8 mouse cellular contexts compared by ENCODE assay signal in genomic region chr17:27511865-27512618, GRCm38 (mm10). TPM values are rescaled to one million over a fixed set of nuclear protein-coding genes. Genes with fewer than 3 reads are reported as not detected.
A peak's percentile ranks its signal among the peaks of the same experiment; 100 is the strongest.
DNase-seq lines count a peak whose midpoint lies in the region; ATAC-seq and TF ChIP-seq lines count a peak whose summit lies in the region.

No protein-coding gene starts in this region.

- TF ChIP-seq CTCF in brain, embryonic 14.5 days (IDR thresholded peaks at IDR 0.05; ENCODE audit: borderline replicate concordance, extremely low read depth, insufficient read depth, insufficient read length): no peak

- no peaks in the 10 kb centered on the region for H3K36me3 ChIP-seq in kidney, embryonic 14.5 days (ENCODE audit: control insufficient read depth, insufficient read depth, low read length)
- no peaks in the 10 kb centered on the region for H3K36me3 ChIP-seq in embryonic facial prominence, embryonic 14.5 days (ENCODE audit: control insufficient read depth, insufficient read depth, low read length)
- H3K36me3 ChIP-seq in limb, embryonic 13.5 days: no peaks in the 10 kb centered on the region

- 2% methylated on average over 62 of the region's 64 CpGs for WGBS in kidney, embryonic 14.5 days
- WGBS in embryonic facial prominence, embryonic 14.5 days: 1% methylated on average over 16 of the region's 64 CpGs
- WGBS in limb, embryonic 13.5 days: under 1% methylated on average over 52 of the region's 64 CpGs

- H3K9ac ChIP-seq in kidney, embryonic 14.5 days (ENCODE audit: low read depth, low read length): peak overlapping the region; percentile 58; the same call in 1 of the 2 replicates
- peak overlapping the region; percentile 63 for H3K9ac ChIP-seq in embryonic facial prominence, embryonic 14.5 days (ENCODE audit: low read depth, low read length)
- H3K9ac ChIP-seq in limb, embryonic 13.5 days: peak overlapping the region; percentile 63

- H3K4me3 ChIP-seq in kidney, embryonic 14.5 days (ENCODE audit: low read length): peak overlapping the region; percentile 45
- peak overlapping the region; percentile 59 for H3K4me3 ChIP-seq in embryonic facial prominence, embryonic 14.5 days (ENCODE audit: low read depth, low read length)
- peak overlapping the region; percentile 63 for H3K4me3 ChIP-seq in limb, embryonic 13.5 days

- intact Hi-C loops in gastrocnemius, postnatal 36 days (cut with DNase I): loop anchor here (10.0 kb wide), 2 partner anchors 387 to 477 kb away; no protein-coding TSS in a partner anchor

- peak overlapping the region; percentile 100 for H3K4me2 ChIP-seq in kidney, embryonic 14.5 days (replicated peaks; ENCODE audit: low read depth, low read length)
- H3K4me2 ChIP-seq in embryonic facial prominence, embryonic 14.5 days (ENCODE audit: low read depth, low read length): peak overlapping the region; percentile 100
- H3K4me2 ChIP-seq in limb, embryonic 13.5 days (replicated peaks): peak overlapping the region; percentile 99

- no peak overlapping the region for H3K27ac ChIP-seq in kidney, embryonic 14.5 days (ENCODE audit: low read depth, low read length)
- H3K27ac ChIP-seq in embryonic facial prominence, embryonic 14.5 days (replicated peaks; ENCODE audit: low read depth, low read length): no peak overlapping the region
- H3K27ac ChIP-seq in limb, embryonic 13.5 days: no peak overlapping the region

- H3K4me1 ChIP-seq in kidney, embryonic 14.5 days (ENCODE audit: control insufficient read depth, insufficient read depth, low read length): peaks cover 11% of the 10 kb centered on the region
- H3K4me1 ChIP-seq in embryonic facial prominence, embryonic 14.5 days (ENCODE audit: control insufficient read depth, insufficient read depth, low read length): 0 out of 2 replicates have a peak, but pooled peaks cover 8% of the 10 kb centered on the region
- peaks cover 20% of the 10 kb centered on the region for H3K4me1 ChIP-seq in limb, embryonic 13.5 days

- DNase-seq in kidney, postnatal 25 days: no peak
- DNase-seq in brain, embryonic 14.5 days (ENCODE audit: low read depth): peak; percentile 40
- DNase-seq in embryonic facial prominence, embryonic 14.5 days (ENCODE audit: low spot score): no peak
- peak; percentile 40 for DNase-seq in right cerebral cortex, postnatal 14 days
- no peak for DNase-seq in gastrocnemius, postnatal 36 days
- DNase-seq in gastrocnemius, postnatal 10 days: no peak

- H3K9me3 ChIP-seq in kidney, embryonic 14.5 days (ENCODE audit: control insufficient read depth, low read length): no peaks in the 10 kb centered on the region
- no peaks in the 10 kb centered on the region for H3K9me3 ChIP-seq in embryonic facial prominence, embryonic 14.5 days (ENCODE audit: control insufficient read depth, low read length)
- H3K9me3 ChIP-seq in limb, embryonic 13.5 days: no peaks in the 10 kb centered on the region

- TF ChIP-seq POLR2A in brain, embryonic 14.5 days (IDR thresholded peaks at IDR 0.05; ENCODE audit: borderline replicate concordance, extremely low read depth, insufficient read depth, insufficient read length, poor library complexity, severe bottlenecking): no peak

- H3K27me3 ChIP-seq in kidney, embryonic 14.5 days (ENCODE audit: control insufficient read depth, insufficient read depth, low read length): peaks cover 62% of the 10 kb centered on the region
- peaks cover 64% of the 10 kb centered on the region for H3K27me3 ChIP-seq in embryonic facial prominence, embryonic 14.5 days (replicated peaks; ENCODE audit: control insufficient read depth, insufficient read depth, low read length)
- H3K27me3 ChIP-seq in limb, embryonic 13.5 days: peaks cover 91% of the 10 kb centered on the region

- 0 out of 2 replicates have a peak, but pooled peaks have one; percentile 43 for ATAC-seq in kidney, embryonic 14.5 days (ENCODE audit: low FRiP score, low TSS enrichment)
- peak; percentile 23; the same call in 1 of the 2 replicates for ATAC-seq in embryonic facial prominence, embryonic 14.5 days (ENCODE audit: low read depth)
- ATAC-seq in limb, embryonic 13.5 days (ENCODE audit: low FRiP score, low read depth): 0 out of 2 replicates have a peak, but pooled peaks have one; percentile 11

RNA-seq across cellular contexts. Expression of gene Grm4, which starts 9.2 kb away (rescaled TPM):
- polyA plus RNA-seq in kidney, embryonic 14.5 days (2014; fragmentation: Nextera tagmentation; extraction: Ambion mirVana): 0.50 and 1.6 TPM in 2 replicates
- 16.3 and 28.0 TPM in 2 replicates for polyA plus RNA-seq in brain, embryonic 14.5 days (2012; rRNA removed)
- polyA plus RNA-seq in embryonic facial prominence, embryonic 14.5 days (2014; fragmentation: Nextera tagmentation; extraction: Ambion mirVana): 0.97 and 1.2 TPM in 2 replicates
- 0.31 and 0.34 TPM in 2 replicates for polyA plus RNA-seq in limb, embryonic 13.5 days (2015; fragmentation: Nextera tagmentation; extraction: Ambion mirVana)
- total RNA-seq in gastrocnemius, postnatal 36 days (2021): under 1 TPM in 1 of 2 experiments, not detected in 1; 0.05 TPM
- total RNA-seq in gastrocnemius, postnatal 10 days (2021): under 1 TPM; 0.16 to 0.32 TPM

RNA-seq across cellular contexts. Expression of gene Hmga1, which starts 44.3 kb away (rescaled TPM):
- 351 and 355 TPM in 2 replicates for polyA plus RNA-seq in kidney, embryonic 14.5 days (2014; fragmentation: Nextera tagmentation; extraction: Ambion mirVana)
- polyA plus RNA-seq in brain, embryonic 14.5 days (2012; rRNA removed): 120 and 130 TPM in 2 replicates
- polyA plus RNA-seq in embryonic facial prominence, embryonic 14.5 days (2014; fragmentation: Nextera tagmentation; extraction: Ambion mirVana): 142 and 170 TPM in 2 replicates
- polyA plus RNA-seq in limb, embryonic 13.5 days (2015; fragmentation: Nextera tagmentation; extraction: Ambion mirVana): 234 and 241 TPM in 2 replicates
- total RNA-seq in gastrocnemius, postnatal 36 days (2021): 10 to 100 TPM; 24.0 to 25.2 TPM
- total RNA-seq in gastrocnemius, postnatal 10 days (2021): 10 to 100 TPM; 24.9 to 27.0 TPM

RNA-seq across cellular contexts. Expression of gene AI413582, which starts 53.5 kb away (rescaled TPM):
- 17.4 and 22.3 TPM in 2 replicates for polyA plus RNA-seq in kidney, embryonic 14.5 days (2014; fragmentation: Nextera tagmentation; extraction: Ambion mirVana)
- polyA plus RNA-seq in brain, embryonic 14.5 days (2012; rRNA removed): 35.8 and 53.5 TPM in 2 replicates
- 28.8 and 29.3 TPM in 2 replicates for polyA plus RNA-seq in embryonic facial prominence, embryonic 14.5 days (2014; fragmentation: Nextera tagmentation; extraction: Ambion mirVana)
- polyA plus RNA-seq in limb, embryonic 13.5 days (2015; fragmentation: Nextera tagmentation; extraction: Ambion mirVana): 20.2 and 21.0 TPM in 2 replicates
- total RNA-seq in gastrocnemius, postnatal 36 days (2021): 1 to 10 TPM; 2.7 to 2.8 TPM
- 1 to 10 TPM; 3.5 to 4.7 TPM for total RNA-seq in gastrocnemius, postnatal 10 days (2021)

Comparison
In these comparisons a context has a peak if more than half of its experiments do, and no peak if none do; other contexts are left out.
1. DNase-seq: peak in brain, embryonic 14.5 days (single experiment) and right cerebral cortex, postnatal 14 days (single experiment); none in kidney, postnatal 25 days (0 of 2), embryonic facial prominence, embryonic 14.5 days (single experiment), gastrocnemius, postnatal 36 days (0 of 2) and gastrocnemius, postnatal 10 days (single experiment).
2. Peak in every context shown above with its lines, with median percentiles within 50 percentile points of each other: ATAC-seq, H3K4me2 ChIP-seq, H3K4me3 ChIP-seq and H3K9ac ChIP-seq.